Mouse (Mus musculus) ES-E14 (cell line): ENCODE results near the gene Elfn2.

Experiments used
- CHD2 ChIP-seq: IDR thresholded peaks from 2 replicates; pipeline ENCODE4 v1.6.1; 2014; ENCODE audit warnings: mild to moderate bottlenecking, low read depth, low read length, inconsistent platforms
- HCFC1 ChIP-seq: IDR thresholded peaks from 2 replicates; pipeline ENCODE4 v1.6.1; 2012; ENCODE audit warnings: low read length, inconsistent platforms, borderline replicate concordance; ENCODE audit not compliant: insufficient read depth
- MAFK ChIP-seq: IDR thresholded peaks from 2 replicates; pipeline ENCODE4 v1.6.1; 2014; ENCODE audit warnings: mild to moderate bottlenecking, low read depth, low read length, inconsistent platforms; ENCODE audit not compliant: insufficient read depth
- ZC3H11A ChIP-seq: IDR thresholded peaks from 2 replicates; pipeline ENCODE4 v1.6.1; 2012; ENCODE audit warnings: low read depth, mild to moderate bottlenecking, inconsistent platforms, low read length, borderline replicate concordance
- ZNF384 ChIP-seq: IDR thresholded peaks from 2 replicates; pipeline ENCODE4 v1.6.1; 2012; ENCODE audit warnings: low read depth, low read length, inconsistent platforms

GRCm38 (mm10) chr15:78684111-78684510 is 34.5 kb downstream of the Elfn2 start:
- no peak for TF ChIP-seq MAFK
- TF ChIP-seq ZC3H11A: no peak
- TF ChIP-seq HCFC1: no peak
- no peak for TF ChIP-seq CHD2
- TF ChIP-seq ZNF384: no peak
